24 mouse cellular contexts compared by ENCODE assay signal in genomic region chr10:76976699-76977098, GRCm38 (mm10). TPM values are rescaled to one million over a fixed set of nuclear protein-coding genes. Genes with fewer than 3 reads are reported as not detected.
DNase-seq lines count a peak whose midpoint lies in the region; ATAC-seq lines count a peak whose summit lies in the region.
"Had no signal": no experiment of that assay in that cellular context is flagged by ENCODE, and none has a peak within 500 bp of the region (broad histone marks: within the 10 kb centered on the region; RNA-seq: fewer than 3 reads in every experiment).

No protein-coding gene starts in this region.

- H3K27me3 ChIP-seq in hindbrain, embryonic 10.5 days (ENCODE audit: insufficient read depth, poor library complexity, severe bottlenecking): no peaks in the 10 kb centered on the region
- no peaks in the 10 kb centered on the region for H3K27me3 ChIP-seq in hindbrain, embryonic 16.5 days (replicated peaks; ENCODE audit: control insufficient read depth, insufficient read depth, low read length)
- H3K27me3 ChIP-seq in embryonic facial prominence, embryonic 10.5 days (replicated peaks; ENCODE audit: low read depth, poor library complexity, severe bottlenecking): no peaks in the 10 kb centered on the region
- H3K27me3 ChIP-seq in limb, embryonic 11.5 days (ENCODE audit: control insufficient read depth, insufficient read depth, low read length): no peaks in the 10 kb centered on the region
- H3K27me3 ChIP-seq: embryonic facial prominence, embryonic 15.5 days; hindbrain, embryonic 12.5 days had no signal

- no peaks in the 10 kb centered on the region for H3K36me3 ChIP-seq in hindbrain, embryonic 10.5 days
- no peaks in the 10 kb centered on the region for H3K36me3 ChIP-seq in hindbrain, embryonic 16.5 days (ENCODE audit: control insufficient read depth, insufficient read depth, low read length)
- H3K36me3 ChIP-seq in embryonic facial prominence, embryonic 10.5 days (replicated peaks): no peaks in the 10 kb centered on the region
- H3K36me3 ChIP-seq in limb, embryonic 11.5 days (ENCODE audit: control insufficient read depth, insufficient read depth, low read length): no peaks in the 10 kb centered on the region
- H3K36me3 ChIP-seq: embryonic facial prominence, embryonic 15.5 days; forebrain, embryonic 10.5 days; heart, embryonic 13.5 days; hindbrain, embryonic 12.5 days had no signal

- ATAC-seq in hindbrain, embryonic 16.5 days: no peak
- ATAC-seq in limb, embryonic 11.5 days (ENCODE audit: insufficient number of reproducible peaks, low FRiP score, low TSS enrichment, low read depth): peak; percentile 70; the same call in 1 of the 2 replicates
- ATAC-seq: activated CD4-positive, CD25-positive, alpha-beta regulatory T cell, adult 4 months; forebrain, embryonic 14.5 days; hindbrain, postnatal 0 days had no signal

- H3K9me3 ChIP-seq in hindbrain, embryonic 10.5 days: no peaks in the 10 kb centered on the region
- H3K9me3 ChIP-seq in hindbrain, embryonic 16.5 days (ENCODE audit: control insufficient read depth, low read length): no peaks in the 10 kb centered on the region
- H3K9me3 ChIP-seq in embryonic facial prominence, embryonic 10.5 days: no peaks in the 10 kb centered on the region
- H3K9me3 ChIP-seq in limb, embryonic 11.5 days (ENCODE audit: control insufficient read depth, low read length): no peaks in the 10 kb centered on the region
- H3K9me3 ChIP-seq: embryonic facial prominence, embryonic 15.5 days; forebrain, embryonic 10.5 days; heart, embryonic 13.5 days; hindbrain, embryonic 12.5 days had no signal

- no peak overlapping the region for H3K4me3 ChIP-seq in hindbrain, embryonic 10.5 days
- no peak overlapping the region for H3K4me3 ChIP-seq in hindbrain, embryonic 16.5 days (ENCODE audit: low read length)
- H3K4me3 ChIP-seq in embryonic facial prominence, embryonic 10.5 days: no peak overlapping the region
- H3K4me3 ChIP-seq in limb, embryonic 11.5 days (ENCODE audit: low read depth, low read length): no peak overlapping the region
- H3K4me3 ChIP-seq: embryonic facial prominence, embryonic 15.5 days; erythroblast, embryonic 14.5 days; forebrain, embryonic 10.5 days; heart, adult 2 months; heart, embryonic 13.5 days; hindbrain, embryonic 12.5 days had no signal

- H3K4me2 ChIP-seq in hindbrain, embryonic 16.5 days (ENCODE audit: low read length): no peak overlapping the region
- no peak overlapping the region for H3K4me2 ChIP-seq in limb, embryonic 11.5 days (ENCODE audit: low read depth, severe bottlenecking)
- H3K4me2 ChIP-seq: embryonic facial prominence, embryonic 15.5 days; heart, embryonic 13.5 days; hindbrain, embryonic 12.5 days had no signal

- peak; percentile 15 for DNase-seq in hindbrain, embryonic 10.5 days (ENCODE audit: low spot score)
- peak; percentile 69 for DNase-seq in embryonic facial prominence, embryonic 10.5 days (ENCODE audit: low spot score)
- peak; percentile 63 for DNase-seq in limb, embryonic 11.5 days (ENCODE audit: low spot score)
- no peak for DNase-seq in gastrocnemius, adult 8-10 months (ENCODE audit: low spot score in 2 of 2)
- DNase-seq in thymus, postnatal 0 days (ENCODE audit: low spot score): no peak
- no peak for DNase-seq in spleen, adult 18-20 months
- DNase-seq: adrenal gland, postnatal 14 days; cerebellum, adult 11-12 months; cerebellum, adult 9-11 months; cerebellum, postnatal 36 days; gastrocnemius, postnatal 14 days; heart, adult 2 months; heart, postnatal 36 days; kidney, adult 11 months had no signal

- H3K9ac ChIP-seq in hindbrain, embryonic 16.5 days (ENCODE audit: low read depth, low read length): no peak overlapping the region
- H3K9ac ChIP-seq in limb, embryonic 11.5 days (ENCODE audit: low read length): no peak overlapping the region
- H3K9ac ChIP-seq: embryonic facial prominence, embryonic 15.5 days; heart, embryonic 13.5 days; hindbrain, embryonic 12.5 days had no signal

- H3K4me1 ChIP-seq in hindbrain, embryonic 10.5 days (replicated peaks): peaks cover 24% of the 10 kb centered on the region
- H3K4me1 ChIP-seq in hindbrain, embryonic 16.5 days (ENCODE audit: control insufficient read depth, insufficient read depth, low read depth, low read length): no peaks in the 10 kb centered on the region
- peaks cover 43% of the 10 kb centered on the region for H3K4me1 ChIP-seq in embryonic facial prominence, embryonic 10.5 days
- peaks cover 13% of the 10 kb centered on the region for H3K4me1 ChIP-seq in limb, embryonic 11.5 days (ENCODE audit: control insufficient read depth, insufficient read depth, low read length)
- H3K4me1 ChIP-seq: embryonic facial prominence, embryonic 15.5 days had no signal

- no peak overlapping the region for H3K27ac ChIP-seq in hindbrain, embryonic 10.5 days
- no peak overlapping the region for H3K27ac ChIP-seq in hindbrain, embryonic 16.5 days (ENCODE audit: low read depth, low read length)
- H3K27ac ChIP-seq in embryonic facial prominence, embryonic 10.5 days (replicated peaks): no peak overlapping the region; the same call in 1 of the 2 replicates
- no peak overlapping the region for H3K27ac ChIP-seq in limb, embryonic 11.5 days (replicated peaks; ENCODE audit: low read depth, low read length)
- H3K27ac ChIP-seq: embryonic facial prominence, embryonic 15.5 days; forebrain, embryonic 10.5 days; heart, adult 2 months; heart, embryonic 13.5 days; hindbrain, embryonic 12.5 days; hindbrain, postnatal 0 days had no signal

- WGBS in hindbrain, embryonic 10.5 days: 49% methylated on average over 4 of the region's 4 CpGs
- WGBS in hindbrain, embryonic 16.5 days: 66% methylated on average over 4 of the region's 4 CpGs
- WGBS in embryonic facial prominence, embryonic 10.5 days: 32% methylated on average over 4 of the region's 4 CpGs
- whole genome bisulfite sequencing in limb, embryonic 11.5 days: 29% methylated on average over 4 of the region's 4 CpGs

RNA-seq across cellular contexts. Expression of gene Pcbp3, which starts 15.0 kb away (rescaled TPM):
- polyA plus RNA-seq in hindbrain, embryonic 10.5 days (2016; fragmentation: Nextera tagmentation; extraction: Ambion mirVana): 89.5 and 94.7 TPM in 2 replicates
- polyA plus RNA-seq in hindbrain, embryonic 16.5 days (2015; fragmentation: Nextera tagmentation; extraction: Ambion mirVana): 95.5 and 108 TPM in 2 replicates
- polyA plus RNA-seq in embryonic facial prominence, embryonic 10.5 days (2016; fragmentation: Nextera tagmentation; extraction: Ambion mirVana): 57.7 and 66.2 TPM in 2 replicates
- polyA plus RNA-seq in limb, embryonic 11.5 days (2014; fragmentation: Nextera tagmentation; extraction: Ambion mirVana): 19.4 and 21.2 TPM in 2 replicates
- total RNA-seq in gastrocnemius, adult 8-10 months (2022): 1 to 10 TPM; 1.3 to 3.6 (median 1.7) TPM
- 10.3 and 10.5 TPM in 2 replicates for polyA plus RNA-seq in thymus, postnatal 0 days (2015; fragmentation: Nextera tagmentation; extraction: Ambion mirVana)
- total RNA-seq: CH12.LX had no signal

RNA-seq across cellular contexts. Expression of gene Slc19a1, which starts 55.3 kb away (rescaled TPM):
- 32.4 and 32.7 TPM in 2 replicates for polyA plus RNA-seq in hindbrain, embryonic 10.5 days (2016; fragmentation: Nextera tagmentation; extraction: Ambion mirVana)
- 45.1 and 49.6 TPM in 2 replicates for polyA plus RNA-seq in hindbrain, embryonic 16.5 days (2015; fragmentation: Nextera tagmentation; extraction: Ambion mirVana)
- polyA plus RNA-seq in embryonic facial prominence, embryonic 10.5 days (2016; fragmentation: Nextera tagmentation; extraction: Ambion mirVana): 37.4 and 38.2 TPM in 2 replicates
- 29.2 and 34.1 TPM in 2 replicates for polyA plus RNA-seq in limb, embryonic 11.5 days (2014; fragmentation: Nextera tagmentation; extraction: Ambion mirVana)
- 1 to 10 TPM; 4.6 to 5.5 (median 4.9) TPM for total RNA-seq in gastrocnemius, adult 8-10 months (2022)
- polyA plus RNA-seq in thymus, postnatal 0 days (2015; fragmentation: Nextera tagmentation; extraction: Ambion mirVana): 23.6 and 24.4 TPM in 2 replicates

Comparison
In these comparisons a context has a peak if more than half of its experiments do, and no peak if none do; other contexts are left out.
1. DNase-seq: peak in hindbrain, embryonic 10.5 days (single experiment), embryonic facial prominence, embryonic 10.5 days (single experiment) and limb, embryonic 11.5 days (single experiment); none in gastrocnemius, adult 8-10 months (0 of 2), thymus, postnatal 0 days (single experiment) and spleen, adult 18-20 months (0 of 2).